Mouse (Mus musculus) 3134 (cell line): ENCODE data around the gene Akt1.

ENCODE experiments used
- DNase-seq: peaks from one replicate; pipeline ENCODE4 v3.0.0-alpha.2; 2011; ENCODE audit warnings: low spot score; ENCODE audit not compliant: insufficient read length; ENCODE audit errors: extremely low read depth

Gene Akt1

GRCm38 (mm10) chr12:112663716-112664115, 11.0 kb downstream of the Akt1 start:
- no peak for DNase-seq

DNA sequence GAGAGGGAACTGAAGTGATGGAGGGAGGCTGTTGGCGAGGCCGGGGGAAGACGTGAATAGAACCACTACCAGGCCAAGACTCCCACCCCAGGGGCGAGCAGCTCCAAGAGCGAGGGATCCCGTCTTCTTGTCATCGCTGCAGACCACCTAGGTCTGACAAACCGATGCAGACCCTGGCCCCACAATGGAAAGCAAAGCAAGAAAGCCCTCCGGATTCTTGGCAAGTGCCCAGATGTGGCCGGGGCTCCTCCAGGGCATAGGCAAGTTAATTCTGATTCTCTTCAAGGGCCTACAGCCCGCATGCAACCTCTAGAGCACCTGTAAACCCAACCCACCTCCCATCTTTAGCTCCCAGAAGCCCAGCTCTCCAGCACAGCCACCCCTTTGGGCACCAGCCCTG, 11.4 kb downstream of the Akt1 start:
- DNase-seq = no peak

DNA sequence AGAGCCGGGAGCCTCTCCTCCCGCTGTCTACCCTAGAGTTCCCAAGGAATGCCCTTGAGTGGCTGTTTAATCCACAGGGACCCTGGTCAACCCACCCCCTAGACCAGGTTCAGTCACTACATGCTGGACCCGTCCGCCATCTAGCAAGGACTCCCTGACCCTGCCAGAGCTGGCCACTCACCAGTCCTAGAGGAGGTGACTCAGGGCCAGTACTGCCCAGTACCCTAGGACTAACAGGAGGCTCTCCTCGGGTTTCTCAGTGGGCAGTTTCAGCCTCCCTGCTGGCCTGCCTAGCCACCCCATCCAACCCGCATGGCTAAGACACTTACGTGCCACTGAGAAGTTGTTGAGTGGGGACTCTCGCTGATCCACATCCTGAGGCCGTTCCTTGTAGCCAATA, 12.8 kb downstream of the Akt1 start:
- no peak for DNase-seq

DNA sequence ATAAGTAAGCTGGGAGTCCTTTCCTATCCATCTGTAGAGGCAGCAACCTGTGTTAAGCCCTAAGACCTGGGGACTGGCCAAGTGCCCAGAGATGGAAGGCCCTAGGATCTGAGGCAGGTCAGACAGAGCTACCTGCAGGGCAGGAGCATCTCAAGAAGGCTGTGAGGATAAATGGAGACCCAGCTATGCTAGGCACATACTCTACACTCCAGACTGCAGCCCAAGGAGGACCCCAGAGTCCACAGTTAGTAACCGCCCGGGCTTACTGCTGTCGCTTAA, 13.4 kb downstream of the Akt1 start:
- DNase-seq = no peak

- DNase-seq = no peak
These were observed 13.9 kb downstream of the Akt1 start for GRCm38 (mm10) chr12:112660576-112661326.

GRCm38 (mm10) chr12:112659109-112659508, 15.6 kb downstream of the Akt1 start:
- DNase-seq = no peak

- DNase-seq = no peak
These were observed 16.1 kb downstream of the Akt1 start for GRCm38 (mm10) chr12:112658619-112659018.

DNA sequence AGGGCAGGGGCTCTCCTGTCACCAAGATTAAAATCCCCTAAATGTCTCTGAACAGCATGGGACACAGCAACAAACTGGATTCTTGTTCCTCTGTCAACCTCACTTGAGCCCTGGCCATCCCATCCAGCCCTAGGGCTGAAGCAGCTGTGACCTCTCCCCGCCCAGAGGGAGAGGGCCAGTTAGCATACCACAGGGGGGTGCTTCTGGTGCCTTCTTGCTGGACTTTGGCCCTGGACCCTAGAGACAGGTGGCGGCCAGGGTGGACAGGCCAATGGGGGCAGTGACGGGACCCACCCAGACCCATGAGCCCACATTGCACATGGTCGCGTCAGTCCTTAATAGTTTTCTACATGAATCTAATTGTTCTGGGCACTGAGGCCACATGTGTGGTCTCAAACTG, 20.6 kb downstream of the Akt1 start:
- DNase-seq = no peak

GRCm38 (mm10) chr12:112653157-112653824, 21.4 kb downstream of the Akt1 start:
- DNase-seq = peak; percentile 50

DNA sequence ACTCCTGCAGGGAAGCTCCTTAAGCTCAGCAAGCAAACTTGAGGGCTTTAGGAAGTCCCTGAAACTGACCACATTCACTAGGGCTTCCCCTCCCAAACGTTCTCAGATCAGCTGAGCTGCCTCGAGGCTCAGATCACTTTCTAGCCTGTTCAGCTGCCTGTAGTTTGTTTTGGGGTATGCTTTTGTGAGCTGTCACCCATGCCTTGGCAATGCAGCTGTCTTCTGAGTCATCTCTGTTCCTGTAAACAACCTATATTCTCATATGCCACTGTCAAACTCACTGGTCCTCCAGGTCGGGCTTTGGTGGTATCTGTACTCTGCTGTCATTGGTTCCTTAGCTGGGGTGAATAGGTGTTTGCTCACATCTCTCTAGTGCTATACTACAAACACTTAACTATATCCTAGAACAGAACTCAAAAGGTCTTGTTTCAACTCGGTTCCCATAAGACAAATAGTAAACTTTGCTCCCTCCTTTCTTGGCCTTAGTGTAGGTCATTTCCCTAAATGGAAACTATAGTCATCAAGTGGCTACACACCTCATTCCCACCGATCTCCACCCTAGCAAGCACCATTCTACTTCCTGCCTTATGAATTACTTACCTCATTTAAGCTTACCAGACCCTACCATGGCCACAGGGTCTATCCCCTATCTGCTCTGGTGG, 22.8 kb downstream of the Akt1 start:
- DNase-seq = no peak

- DNase-seq = no peak
These were observed 26.6 kb downstream of the Akt1 start for GRCm38 (mm10) chr12:112648081-112648480.

GRCm38 (mm10) chr12:112646139-112646538, 28.5 kb downstream of the Akt1 start:
- DNase-seq = no peak

- DNase-seq = no peak
These were observed 29.7 kb downstream of the Akt1 start for GRCm38 (mm10) chr12:112644855-112645506.

DNA sequence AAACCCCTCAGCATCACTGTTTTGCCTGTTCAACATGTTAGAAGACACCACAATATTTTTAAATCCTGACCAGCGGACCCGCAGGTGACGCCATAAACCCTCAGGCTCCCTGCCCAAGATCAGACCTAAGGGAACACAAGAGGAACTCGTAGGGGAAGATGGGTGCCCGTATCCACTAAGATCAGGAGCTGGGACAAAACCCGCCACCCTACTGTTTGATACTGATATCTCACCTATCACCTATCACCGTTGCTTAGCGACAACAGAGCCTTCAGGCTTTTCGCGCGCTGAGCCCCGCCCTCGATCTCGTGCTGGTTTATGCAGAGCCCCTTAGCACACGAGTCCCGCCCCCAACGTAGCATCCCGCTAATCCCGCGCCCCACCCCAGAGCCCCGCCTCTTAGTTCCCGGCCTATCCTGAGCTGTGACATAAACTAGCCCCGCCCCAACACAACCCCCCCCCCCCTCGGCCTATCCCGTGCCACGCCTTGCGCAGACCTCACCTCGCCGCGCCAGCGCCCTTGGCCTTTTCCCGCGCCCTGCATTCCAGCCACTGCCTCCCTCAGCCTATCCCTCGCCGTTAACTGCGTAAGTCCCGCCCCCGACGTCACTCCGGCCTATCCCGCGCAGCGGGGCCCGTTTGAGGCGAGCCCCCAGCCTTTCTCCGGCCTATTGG, 30.4 kb downstream of the Akt1 start, which contains the start of gene Siva1:
TSS of gene Siva1 (plus strand) at position 500 of the 675 bp plus-strand sequence.
- DNase-seq = peak; percentile 99

DNA sequence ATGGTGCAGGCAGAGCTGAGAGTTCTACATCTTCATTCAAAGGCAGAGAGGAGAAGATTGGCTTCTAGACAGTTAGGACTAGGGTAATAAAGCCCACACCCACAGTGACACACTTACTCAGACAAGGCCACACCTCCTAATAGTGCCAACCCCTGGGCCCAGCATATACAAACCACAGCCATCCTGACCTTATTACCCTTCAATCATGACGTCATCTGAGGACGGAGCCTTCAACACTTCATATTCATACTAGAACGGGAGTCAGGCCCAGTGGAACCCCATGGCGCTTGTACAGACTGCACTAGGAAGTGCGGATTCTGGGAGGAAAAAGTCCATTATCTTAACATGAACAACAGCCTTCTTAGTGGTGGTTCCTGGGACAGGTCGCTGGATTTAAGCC, 31.6 kb downstream of the Akt1 start:
- DNase-seq = no peak

GRCm38 (mm10) chr12:112639526-112639925, 35.2 kb downstream of the Akt1 start:
- no peak for DNase-seq

DNA sequence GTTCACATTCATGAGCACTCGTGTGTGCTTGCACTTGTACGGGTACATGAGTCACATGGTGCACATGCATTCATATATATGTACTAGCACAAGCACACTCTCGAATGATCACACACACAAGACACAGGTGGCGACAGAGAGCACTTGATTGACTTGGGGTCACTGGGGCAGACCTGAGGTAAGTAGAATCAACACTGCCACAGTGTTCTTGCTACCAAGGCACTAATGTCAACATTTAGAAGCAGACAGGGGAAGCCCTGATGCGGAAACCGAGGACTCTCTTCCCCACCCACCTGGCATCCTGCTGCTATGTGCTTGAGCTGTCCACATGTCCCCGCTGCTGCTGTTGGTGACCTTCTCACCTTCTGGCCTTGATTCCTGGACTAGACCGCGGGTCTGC, 41.0 kb downstream of the Akt1 start:
- no peak for DNase-seq

- DNase-seq = no peak
These were observed 41.8 kb downstream of the Akt1 start for GRCm38 (mm10) chr12:112632907-112633306.

DNA sequence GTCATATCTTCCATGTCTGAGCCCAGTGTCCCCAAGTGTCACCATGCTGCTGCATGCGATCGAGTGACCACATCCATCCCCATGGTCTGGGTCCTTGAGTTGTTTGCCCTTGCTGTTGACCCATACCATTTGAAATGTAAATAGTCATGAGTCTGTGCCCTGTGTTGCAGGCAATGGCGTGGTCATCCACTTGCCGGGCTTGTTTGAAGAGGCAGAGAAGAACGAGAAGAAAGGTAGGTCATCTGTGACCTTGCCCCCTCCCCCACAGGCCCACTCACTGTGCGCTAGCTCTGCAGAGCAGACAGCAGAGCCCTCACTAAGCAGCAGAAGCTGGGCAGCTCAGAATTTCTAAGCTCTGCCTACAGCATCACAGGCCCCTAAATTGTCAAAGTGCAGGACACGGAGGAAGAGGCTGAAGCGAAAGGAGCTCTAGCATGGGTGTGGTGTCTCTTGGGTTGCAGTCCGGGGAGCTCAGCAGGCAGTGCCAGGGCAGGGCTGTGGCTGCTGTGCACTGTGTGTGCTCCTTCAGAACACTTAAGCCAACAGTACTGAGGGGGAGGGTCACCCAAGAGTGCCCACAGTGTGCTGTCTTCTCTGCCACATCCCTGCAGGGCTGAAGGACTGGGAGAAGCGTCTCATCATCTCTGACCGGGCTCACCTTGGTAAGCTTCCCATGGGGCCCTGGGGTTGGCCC, 42.5 kb downstream of the Akt1 start:
- DNase-seq = no peak

- no peak for DNase-seq
These were observed 43.2 kb downstream of the Akt1 start for GRCm38 (mm10) chr12:112631472-112631871.
